Mouse (Mus musculus) heart, adult 2 months (tissue): Measurements from ENCODE around the gene Ntan1. TPM values are rescaled to one million over a fixed set of nuclear protein-coding genes. Genes with fewer than 3 reads are reported as not detected.

ENCODE experiments used
- DNase-seq, 2 experiments: peaks; one replicate each; pipeline ENCODE4 v3.0.0; 2021
- H3K27ac ChIP-seq: fragments of 200-600 bp; 2 replicates; pipeline ENCODE4 v1.8.1; 2022
- H3K27me3 ChIP-seq: fragments of 200-500 bp; 2 replicates; pipeline ENCODE4 v1.6.1; 2012; ENCODE audit warnings: mild to moderate bottlenecking, low read length, inconsistent platforms, mixed read lengths; ENCODE audit not compliant: control insufficient read depth, insufficient read depth
- H3K36me3 ChIP-seq: fragments of 200-500 bp; 2 replicates; pipeline ENCODE4 v1.6.1; 2012; ENCODE audit warnings: low read length, inconsistent platforms; ENCODE audit not compliant: control insufficient read depth, insufficient read depth
- H3K4me1 ChIP-seq: fragments of 200-500 bp; 2 replicates; pipeline ENCODE4 v1.6.1; 2011; ENCODE audit warnings: low read length; ENCODE audit not compliant: control insufficient read depth, insufficient read depth
- H3K4me3 ChIP-seq: fragments of 200-600 bp; 2 replicates; pipeline ENCODE4 v1.8.1; 2022
- H3K79me2 ChIP-seq: fragments of 200-500 bp; replicated peaks from 2 replicates; pipeline ENCODE4 v1.6.1; 2012; ENCODE audit warnings: mild to moderate bottlenecking, inconsistent platforms, low read length, moderate library complexity, mixed read lengths; ENCODE audit not compliant: control insufficient read depth, insufficient read depth
- H3K9ac ChIP-seq: fragments of 200-500 bp; 2 replicates; pipeline ENCODE4 v1.6.1; 2012; ENCODE audit warnings: low read depth, mild to moderate bottlenecking, control low read depth, inconsistent platforms, low read length, mixed read lengths
- CTCF ChIP-seq: fragments of 200-600 bp; IDR thresholded peaks from 2 replicates; pipeline ENCODE4 v1.8.1; 2022; ENCODE audit warnings: antibody characterized with exemption, mild to moderate bottlenecking, moderate library complexity
- EP300 ChIP-seq: fragments of 200-500 bp; IDR thresholded peaks from 2 replicates; pipeline ENCODE4 v1.6.1; 2011; ENCODE audit warnings: low read depth, low read length, control low read depth; ENCODE audit not compliant: insufficient read depth
- POLR2A ChIP-seq: fragments of 200-500 bp; IDR thresholded peaks from 2 replicates; pipeline ENCODE4 v1.6.1; 2011; ENCODE audit warnings: mild to moderate bottlenecking, low read depth, low read length, control low read depth; ENCODE audit not compliant: insufficient read depth
- WGBS: fragments of 180-500 bp; shearing (Covaris S2); methylation state at CpG from one replicate; pipeline ENCODE4 v1.1.7; 2018; 5-methylcytosine and 5-hydroxymethylcytosine counted together
- intact Hi-C: fragments of 180-260 bp; cut with DNase I; formaldehyde crosslinking; loops from one replicate; pipeline ENCODE4 v1.15.1; 2025
- polyA plus RNA-seq: library from polyadenylated mRNA; depleted of rRNA; stranded (reverse); fragments of >200 nt; gene quantifications from 2 replicates; pipeline ENCODE4 v1.2.3, GENCODE M21; 2012
- total RNA-seq, 2 experiments: library from RNA; stranded (reverse); gene quantifications; 2 replicates each; pipeline ENCODE4 v1.2.3; 2021

The Ntan1 gene
- total and polyA plus RNA-seq, 3 experiments = 40.2 to 47.1 (median 42.9) TPM

- intact Hi-C loops = no loop called here
- DNase-seq = no peak
- Histone ChIP-seq H3K79me2 (no peaks in the 10 kb centered on the region), H3K4me1 (no peaks in the 10 kb centered on the region), H3K36me3 (no peaks in the 10 kb centered on the region), H3K27me3 (no peaks in the 10 kb centered on the region), H3K27ac (no peak overlapping the region), H3K4me3 (no peak overlapping the region), H3K9ac (no peak overlapping the region)
- 93% methylated on average over 7 of the region's 7 CpGs for WGBS
- TF ChIP-seq CTCF = no peak
- TF ChIP-seq EP300 = no peak
- no peak for TF ChIP-seq POLR2A
Observed at GRCm38 (mm10) chr16:13840056-13840455, 21.4 kb downstream of the Ntan1 start.

GRCm38 (mm10) chr16:13840956-13841355 lies 22.3 kb downstream of the Ntan1 start:
- intact Hi-C loops = no loop called here
- TF ChIP-seq CTCF (no peak), POLR2A (no peak), EP300 (no peak)
- H3K4me3 ChIP-seq = no peak overlapping the region
- H3K36me3 ChIP-seq = no peaks in the 10 kb centered on the region
- H3K79me2 ChIP-seq = no peaks in the 10 kb centered on the region
- DNase-seq = no peak
- no peaks in the 10 kb centered on the region for H3K27me3 ChIP-seq
- WGBS = 96% methylated on average over 3 of the region's 3 CpGs
- no peaks in the 10 kb centered on the region for H3K4me1 ChIP-seq
- no peak overlapping the region for H3K9ac ChIP-seq
- no peak overlapping the region for H3K27ac ChIP-seq

GRCm38 (mm10) chr16:13845031-13845430 lies 26.4 kb downstream of the Ntan1 start:
- intact Hi-C loops = no loop called here
- WGBS = 97% methylated on average over 5 of the region's 5 CpGs

GRCm38 (mm10) chr16:13846675-13847074 lies 28.0 kb downstream of the Ntan1 start:
- H3K4me1 ChIP-seq = no peaks in the 10 kb centered on the region; the same call in 1 of the 2 replicates
- no peaks in the 10 kb centered on the region for H3K79me2 ChIP-seq
- TF ChIP-seq POLR2A (no peak), CTCF (no peak), EP300 (no peak)
- H3K4me3 ChIP-seq = no peak overlapping the region
- no peaks in the 10 kb centered on the region for H3K27me3 ChIP-seq
- H3K36me3 ChIP-seq = peaks cover 2% of the 10 kb centered on the region
- DNase-seq = no peak
- no peak overlapping the region for H3K9ac ChIP-seq
- no peak overlapping the region for H3K27ac ChIP-seq
- WGBS = 97% methylated on average over 1 of the region's 1 CpGs
- intact Hi-C loops = no loop called here

More at GRCm38 (mm10) chr16:13845031-13845430, 26.4 kb downstream of the Ntan1 start:
- Histone ChIP-seq H3K27ac (no peak overlapping the region), H3K79me2 (no peaks in the 10 kb centered on the region), H3K4me3 (no peak overlapping the region), H3K36me3 (peaks cover 2% of the 10 kb centered on the region), H3K9ac (no peak overlapping the region), H3K27me3 (no peaks in the 10 kb centered on the region), H3K4me1 (no peaks in the 10 kb centered on the region; the same call in 1 of the 2 replicates)
- TF ChIP-seq EP300 (no peak), POLR2A (no peak), CTCF (no peak)
- no peak for DNase-seq

- no peak for DNase-seq
- H3K4me3 ChIP-seq = no peak overlapping the region
- peaks cover 2% of the 10 kb centered on the region for H3K36me3 ChIP-seq
- H3K27me3 ChIP-seq = no peaks in the 10 kb centered on the region
- peak overlapping the region; percentile 28 for H3K27ac ChIP-seq
- TF ChIP-seq CTCF (no peak), POLR2A (no peak), EP300 (no peak)
- WGBS = 34% methylated on average over 2 of the region's 2 CpGs
- H3K4me1 ChIP-seq = no peaks in the 10 kb centered on the region; the same call in 1 of the 2 replicates
- H3K79me2 ChIP-seq = no peaks in the 10 kb centered on the region
- no peak overlapping the region for H3K9ac ChIP-seq
- intact Hi-C loops = no loop called here
Observed at GRCm38 (mm10) chr16:13848310-13848709, 29.7 kb downstream of the Ntan1 start.

- Histone ChIP-seq H3K27me3 (no peaks in the 10 kb centered on the region), H3K27ac (no peak overlapping the region), H3K9ac (no peak overlapping the region), H3K4me3 (no peak overlapping the region), H3K4me1 (no peaks in the 10 kb centered on the region; the same call in 1 of the 2 replicates), H3K79me2 (no peaks in the 10 kb centered on the region), H3K36me3 (peaks cover 2% of the 10 kb centered on the region)
- no peak for TF ChIP-seq EP300
- no peak for TF ChIP-seq POLR2A
- no peak for TF ChIP-seq CTCF
- DNase-seq = no peak
- intact Hi-C loops = no loop called here
- WGBS = 92% methylated on average over 4 of the region's 4 CpGs
Observed at GRCm38 (mm10) chr16:13851446-13851845, 32.8 kb downstream of the Ntan1 start.
